Comparison of ENCODE assay signal across 19 mouse cellular contexts in the genomic region with DNA sequence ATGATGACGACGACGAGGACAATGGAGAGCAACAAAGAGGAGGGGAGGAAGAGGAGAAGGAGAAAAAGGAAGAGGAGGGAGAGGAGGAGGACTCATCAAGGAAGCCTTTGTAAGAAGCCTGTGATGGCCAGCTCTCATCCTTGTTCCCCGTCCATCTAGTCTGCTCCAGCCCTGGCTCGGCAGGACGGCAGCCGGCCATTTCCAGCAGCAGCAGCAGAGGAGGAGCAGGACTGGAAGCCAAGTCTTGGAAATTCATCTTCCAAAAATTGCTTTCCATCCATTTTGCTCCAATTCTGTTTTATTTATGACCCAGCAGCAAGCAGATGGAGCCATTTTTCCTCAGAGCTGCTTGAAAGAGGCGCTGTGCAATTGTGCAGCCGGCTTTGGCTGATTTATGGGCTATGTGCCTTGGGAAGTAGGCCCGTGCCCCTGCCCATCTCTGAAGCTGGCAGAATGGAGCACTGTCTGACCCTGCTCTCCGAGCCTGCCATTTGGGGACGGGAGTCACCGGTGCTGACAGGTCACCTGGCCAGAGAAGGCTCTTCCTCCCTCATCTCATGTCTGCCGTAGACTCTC.
DNase-seq lines count a peak whose midpoint lies in the region; ATAC-seq and TF ChIP-seq lines count a peak whose summit lies in the region.
"Had no signal": no experiment of that assay in that cellular context is flagged by ENCODE, and none has a peak within 500 bp of the region (broad histone marks: within the 10 kb centered on the region; RNA-seq: fewer than 3 reads in every experiment).

No protein-coding gene starts in this region.

- no peak for TF ChIP-seq CTCF in midbrain, postnatal 0 days (IDR thresholded peaks at IDR 0.05)

- no peaks in the 10 kb centered on the region for H3K27me3 ChIP-seq in hindbrain, embryonic 15.5 days
- peaks cover 37% of the 10 kb centered on the region for H3K27me3 ChIP-seq in hindbrain, embryonic 10.5 days (ENCODE audit: insufficient read depth, poor library complexity, severe bottlenecking)
- H3K27me3 ChIP-seq in midbrain, postnatal 0 days (ENCODE audit: insufficient read depth, low read length) = no peaks in the 10 kb centered on the region
- no peaks in the 10 kb centered on the region for H3K27me3 ChIP-seq in midbrain, embryonic 13.5 days
- no peaks in the 10 kb centered on the region for H3K27me3 ChIP-seq in neural tube, embryonic 13.5 days
- H3K27me3 ChIP-seq: heart, embryonic 12.5 days; liver, embryonic 15.5 days; stomach, embryonic 15.5 days had no signal

- H3K27ac ChIP-seq in hindbrain, embryonic 15.5 days (replicated peaks) = no peak overlapping the region; the same call in 1 of the 2 replicates
- no peak overlapping the region for H3K27ac ChIP-seq in hindbrain, embryonic 10.5 days
- no peak overlapping the region for H3K27ac ChIP-seq in midbrain, postnatal 0 days (ENCODE audit: low read depth, low read length)
- no peak overlapping the region for H3K27ac ChIP-seq in midbrain, embryonic 13.5 days
- peak overlapping the region; percentile 49 for H3K27ac ChIP-seq in neural tube, embryonic 13.5 days (replicated peaks)
- H3K27ac ChIP-seq: forebrain, embryonic 10.5 days; limb, embryonic 13.5 days; liver, embryonic 15.5 days; stomach, embryonic 15.5 days had no signal

- H3K9me3 ChIP-seq in hindbrain, embryonic 15.5 days = no peaks in the 10 kb centered on the region
- no peaks in the 10 kb centered on the region for H3K9me3 ChIP-seq in hindbrain, embryonic 10.5 days
- H3K9me3 ChIP-seq in midbrain, postnatal 0 days (ENCODE audit: low read length) = no peaks in the 10 kb centered on the region
- no peaks in the 10 kb centered on the region for H3K9me3 ChIP-seq in midbrain, embryonic 13.5 days
- no peaks in the 10 kb centered on the region for H3K9me3 ChIP-seq in neural tube, embryonic 13.5 days
- H3K9me3 ChIP-seq: forebrain, embryonic 10.5 days; heart, embryonic 12.5 days; limb, embryonic 13.5 days; liver, embryonic 15.5 days; stomach, embryonic 15.5 days had no signal

- peak; percentile 38; the same call in 1 of the 2 replicates for ATAC-seq in hindbrain, embryonic 15.5 days (ENCODE audit: low FRiP score, low read depth)
- ATAC-seq in midbrain, postnatal 0 days (ENCODE audit: low FRiP score) = no peak
- no peak for ATAC-seq in midbrain, embryonic 13.5 days
- peak; percentile 36; the same call in 1 of the 2 replicates for ATAC-seq in neural tube, embryonic 13.5 days (ENCODE audit: low read depth)
- no peak for ATAC-seq in granulocyte monocyte progenitor cell, adult 5-6 weeks (replicated peaks; ENCODE audit: poor library complexity, severe bottlenecking)
- ATAC-seq: intestine, postnatal 0 days had no signal

- WGBS in hindbrain, embryonic 15.5 days = 65% methylated on average over 14 of the region's 14 CpGs
- 87% methylated on average over 14 of the region's 14 CpGs for WGBS in hindbrain, embryonic 10.5 days
- WGBS in midbrain, postnatal 0 days = 88% methylated on average over 14 of the region's 14 CpGs
- WGBS in midbrain, embryonic 13.5 days = 90% methylated on average over 14 of the region's 14 CpGs
- 35% methylated on average over 14 of the region's 14 CpGs for WGBS in neural tube, embryonic 13.5 days

- no peak overlapping the region for H3K4me2 ChIP-seq in hindbrain, embryonic 15.5 days
- H3K4me2 ChIP-seq in midbrain, postnatal 0 days (ENCODE audit: low read depth, low read length, poor library complexity, severe bottlenecking) = no peak overlapping the region
- no peak overlapping the region for H3K4me2 ChIP-seq in midbrain, embryonic 13.5 days (replicated peaks)
- H3K4me2 ChIP-seq in neural tube, embryonic 13.5 days = no peak overlapping the region
- H3K4me2 ChIP-seq: heart, embryonic 12.5 days; limb, embryonic 13.5 days; liver, embryonic 15.5 days; midbrain, embryonic 11.5 days; stomach, embryonic 15.5 days had no signal

- no peaks in the 10 kb centered on the region for H3K36me3 ChIP-seq in hindbrain, embryonic 15.5 days
- H3K36me3 ChIP-seq in hindbrain, embryonic 10.5 days = no peaks in the 10 kb centered on the region
- H3K36me3 ChIP-seq in midbrain, postnatal 0 days (ENCODE audit: insufficient read depth, low read length) = no peaks in the 10 kb centered on the region
- no peaks in the 10 kb centered on the region for H3K36me3 ChIP-seq in midbrain, embryonic 13.5 days
- H3K36me3 ChIP-seq in neural tube, embryonic 13.5 days = no peaks in the 10 kb centered on the region
- H3K36me3 ChIP-seq: forebrain, embryonic 10.5 days; heart, embryonic 12.5 days; limb, embryonic 13.5 days; liver, embryonic 15.5 days; stomach, embryonic 15.5 days had no signal

- H3K9ac ChIP-seq in hindbrain, embryonic 15.5 days = no peak overlapping the region
- H3K9ac ChIP-seq in midbrain, postnatal 0 days (replicated peaks; ENCODE audit: low read length, poor library complexity, severe bottlenecking) = no peak overlapping the region
- no peak overlapping the region for H3K9ac ChIP-seq in midbrain, embryonic 13.5 days (replicated peaks)
- H3K9ac ChIP-seq in neural tube, embryonic 13.5 days = no peak overlapping the region
- H3K9ac ChIP-seq: heart, embryonic 12.5 days; limb, embryonic 13.5 days; liver, embryonic 15.5 days; stomach, embryonic 15.5 days had no signal

- peaks cover 8% of the 10 kb centered on the region; the same call in 1 of the 2 replicates for H3K4me1 ChIP-seq in hindbrain, embryonic 15.5 days (replicated peaks)
- peaks cover 5% of the 10 kb centered on the region for H3K4me1 ChIP-seq in hindbrain, embryonic 10.5 days (replicated peaks)
- H3K4me1 ChIP-seq in midbrain, postnatal 0 days (ENCODE audit: insufficient read depth, low read length) = no peaks in the 10 kb centered on the region
- H3K4me1 ChIP-seq in midbrain, embryonic 13.5 days (replicated peaks) = peaks cover 5% of the 10 kb centered on the region
- H3K4me1 ChIP-seq in neural tube, embryonic 13.5 days (replicated peaks) = peaks cover 18% of the 10 kb centered on the region
- H3K4me1 ChIP-seq: heart, embryonic 12.5 days; liver, embryonic 15.5 days had no signal

- H3K4me3 ChIP-seq in hindbrain, embryonic 15.5 days = no peak overlapping the region
- no peak overlapping the region for H3K4me3 ChIP-seq in hindbrain, embryonic 10.5 days
- H3K4me3 ChIP-seq in midbrain, postnatal 0 days (ENCODE audit: low read depth, low read length) = no peak overlapping the region
- H3K4me3 ChIP-seq in midbrain, embryonic 13.5 days (replicated peaks) = no peak overlapping the region
- H3K4me3 ChIP-seq in neural tube, embryonic 13.5 days = no peak overlapping the region
- H3K4me3 ChIP-seq: forebrain, embryonic 10.5 days; heart, embryonic 12.5 days; limb, embryonic 13.5 days; liver, embryonic 15.5 days; myocyte; stomach, embryonic 15.5 days had no signal

- peak; percentile 71 to 73 for DNase-seq in cerebellum, postnatal 10 days
- no peak for DNase-seq in cerebellum, adult 11-12 months
- no peak for DNase-seq in hindbrain, embryonic 10.5 days (ENCODE audit: low spot score)
- DNase-seq in midbrain, postnatal 0 days (ENCODE audit: low spot score) = peak; percentile 41
- DNase-seq: adrenal gland, postnatal 14 days; heart, postnatal 36 days; spleen, adult 18-20 months had no signal

Comparison
In these comparisons a context has a peak if more than half of its experiments do, and no peak if none do; other contexts are left out.
1. DNase-seq: peak in cerebellum, postnatal 10 days (2 of 2) and midbrain, postnatal 0 days (single experiment); none in cerebellum, adult 11-12 months (single experiment) and hindbrain, embryonic 10.5 days (single experiment).
2. ATAC-seq: peak in hindbrain, embryonic 15.5 days (single experiment) and neural tube, embryonic 13.5 days (single experiment); none in midbrain, postnatal 0 days (single experiment), midbrain, embryonic 13.5 days (single experiment) and granulocyte monocyte progenitor cell, adult 5-6 weeks (single experiment).